Mouse (Mus musculus) cerebellum, adult 9-10 months (tissue): Measurements from ENCODE around the gene Kif22.
A peak's percentile ranks its signal among the peaks of the same experiment; 100 is the strongest.

ENCODE experiments used
- DNase-seq: peaks from one replicate; pipeline ENCODE4 v3.0.0; 2022

The Kif22 gene

GRCm38 (mm10) chr7:127016971-127017949 is 25.0 kb downstream of the Kif22 start, which contains the start of gene Pagr1a:
Gene Pagr1a (minus strand): TSS chr7:127017352.
- peak; percentile 99 for DNase-seq

GRCm38 (mm10) chr7:127016486-127016938 is 25.8 kb downstream of the Kif22 start:
- no peak for DNase-seq

GRCm38 (mm10) chr7:127016481-127016485 is 26.0 kb downstream of the Kif22 start, which contains the start of gene Pagr1b:
Gene Pagr1b (minus strand): TSS chr7:127016484.
- DNase-seq = no peak

- DNase-seq = peak; percentile 87
These were observed 26.2 kb downstream of the Kif22 start for GRCm38 (mm10) chr7:127016081-127016480.

- DNase-seq = peak; percentile 53
These were observed 27.3 kb downstream of the Kif22 start for GRCm38 (mm10) chr7:127014993-127015392.

- DNase-seq = peak; percentile 78
These were observed 28.0 kb downstream of the Kif22 start, which contains the start of gene Mvp for GRCm38 (mm10) chr7:127014320-127014719. Gene Mvp (minus strand): TSS chr7:127014621.

- DNase-seq = peak; percentile 62
These were observed 28.9 kb downstream of the Kif22 start for GRCm38 (mm10) chr7:127013385-127013784.

- no peak for DNase-seq
These were observed 29.4 kb downstream of the Kif22 start for GRCm38 (mm10) chr7:127012845-127013244.

GRCm38 (mm10) chr7:127012374-127012773 is 29.9 kb downstream of the Kif22 start:
- peak; percentile 56 for DNase-seq

- peak; percentile 64 for DNase-seq
These were observed 30.6 kb downstream of the Kif22 start for GRCm38 (mm10) chr7:127011717-127012116.

- DNase-seq = no peak
These were observed 31.2 kb downstream of the Kif22 start for GRCm38 (mm10) chr7:127011051-127011450.

GRCm38 (mm10) chr7:127009307-127010085 is 32.8 kb downstream of the Kif22 start:
- peak; percentile 79 for DNase-seq

GRCm38 (mm10) chr7:127008239-127009019 is 33.8 kb downstream of the Kif22 start:
- peak; percentile 100 for DNase-seq

- peak; percentile 60 for DNase-seq
These were observed 34.8 kb downstream of the Kif22 start for GRCm38 (mm10) chr7:127007313-127008024.

- DNase-seq = no peak
These were observed 38.0 kb downstream of the Kif22 start for GRCm38 (mm10) chr7:127004122-127004875.

GRCm38 (mm10) chr7:127003620-127004019 is 38.7 kb downstream of the Kif22 start:
- no peak for DNase-seq

GRCm38 (mm10) chr7:126999568-126999967 is 42.7 kb downstream of the Kif22 start:
- no peak for DNase-seq

- DNase-seq = no peak
These were observed 45.8 kb downstream of the Kif22 start for GRCm38 (mm10) chr7:126996449-126996848.

- no peak for DNase-seq
These were observed 53.5 kb downstream of the Kif22 start for GRCm38 (mm10) chr7:126988816-126989215.

GRCm38 (mm10) chr7:126986319-126986718 is 56.0 kb downstream of the Kif22 start:
- DNase-seq = peak; percentile 87

GRCm38 (mm10) chr7:126984667-126985444 is 57.4 kb downstream of the Kif22 start:
- no peak for DNase-seq
